Mouse (Mus musculus): ENCODE data around the gene Hcfc2. TPM values are rescaled to one million over a fixed set of nuclear protein-coding genes. Genes with fewer than 3 reads are reported as not detected.

Hcfc2 gene
- polyA plus RNA-seq, 1 experiment from 2014 or later: 34.0 TPM

DNA sequence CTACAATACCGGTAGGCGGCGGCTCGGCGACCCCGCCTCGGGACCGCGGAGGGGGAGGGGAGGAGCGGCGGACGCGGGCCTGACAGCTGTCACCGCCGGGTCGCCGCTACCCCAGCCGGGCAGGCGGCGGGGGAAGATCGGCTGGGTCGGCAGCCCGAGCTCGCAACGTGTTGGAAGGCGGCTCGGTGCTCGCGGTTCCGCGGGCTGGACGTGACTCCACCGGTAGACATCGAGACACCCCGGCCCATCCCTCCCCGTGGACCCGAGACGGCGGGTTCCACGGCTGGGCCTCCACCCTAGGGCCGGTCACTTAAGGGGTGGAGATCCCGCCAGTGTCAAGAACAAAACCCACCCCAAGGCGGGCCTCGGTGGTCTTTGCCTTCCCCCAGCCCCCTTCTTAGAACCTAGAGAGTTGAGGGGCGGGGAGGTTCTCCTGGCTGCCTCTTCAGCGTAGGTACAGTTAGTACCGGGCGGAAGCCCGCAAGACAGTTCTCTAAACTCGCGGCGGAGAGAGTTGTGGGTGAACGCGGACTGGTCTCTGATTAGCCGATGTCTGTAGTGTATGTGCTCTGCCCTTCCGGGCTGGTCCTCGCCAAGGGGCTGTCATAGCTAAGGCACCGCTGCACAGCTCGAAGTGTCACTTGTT lies 3.5 kb downstream of the Hcfc2 start:
- DNase-seq (ENCODE audit: low spot score): peak; percentile 63

DNA sequence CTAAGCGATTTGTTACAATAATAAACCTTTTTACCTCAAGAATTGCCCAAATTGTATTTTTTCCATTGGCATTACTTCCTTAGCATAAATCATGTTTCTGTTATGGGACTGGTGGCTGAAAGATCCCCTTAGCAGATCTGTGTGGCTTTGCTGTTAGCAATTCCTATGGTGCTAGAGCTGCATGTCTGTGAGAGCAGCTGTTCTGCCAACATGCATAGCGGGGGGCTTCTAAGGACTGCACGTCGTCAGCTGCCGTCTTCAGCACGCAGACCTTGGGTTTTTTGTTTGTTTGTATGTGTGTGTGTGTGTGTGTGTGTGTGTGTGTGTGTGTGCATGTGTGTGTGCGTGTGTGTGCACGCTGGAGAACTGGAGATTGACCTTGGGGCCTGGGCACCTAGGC lies 45.4 kb downstream of the Hcfc2 start:
- no peak for DNase-seq (ENCODE audit: low spot score)

GRCm38 (mm10) chr10:82741876-82742275 lies 45.9 kb downstream of the Hcfc2 start:
- DNase-seq (ENCODE audit: low spot score): no peak

GRCm38 (mm10) chr10:82742578-82742977 lies 46.6 kb downstream of the Hcfc2 start:
- no peak for DNase-seq (ENCODE audit: low spot score)

GRCm38 (mm10) chr10:82744296-82744695 lies 48.3 kb downstream of the Hcfc2 start:
- no peak for DNase-seq (ENCODE audit: low spot score)

DNA sequence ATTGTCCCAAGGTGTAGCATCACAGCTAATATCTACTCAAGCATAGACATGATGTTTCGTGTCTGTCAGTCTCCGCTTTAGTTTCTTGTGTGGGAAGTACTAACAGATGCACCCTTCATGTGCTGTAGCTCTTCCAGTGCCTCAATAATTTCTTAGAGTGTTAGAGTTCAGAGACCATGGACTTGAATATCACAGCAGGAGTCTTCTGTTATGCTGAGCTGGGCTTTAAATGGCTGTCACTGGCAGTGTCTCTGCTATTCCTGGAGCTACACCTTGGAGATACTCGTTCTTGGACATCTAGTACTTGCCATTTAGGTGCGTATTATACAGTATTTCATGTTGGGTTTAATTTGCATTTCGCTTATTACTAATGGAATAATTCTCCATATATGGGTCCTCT lies 49.3 kb downstream of the Hcfc2 start:
- DNase-seq (ENCODE audit: low spot score): no peak

DNA sequence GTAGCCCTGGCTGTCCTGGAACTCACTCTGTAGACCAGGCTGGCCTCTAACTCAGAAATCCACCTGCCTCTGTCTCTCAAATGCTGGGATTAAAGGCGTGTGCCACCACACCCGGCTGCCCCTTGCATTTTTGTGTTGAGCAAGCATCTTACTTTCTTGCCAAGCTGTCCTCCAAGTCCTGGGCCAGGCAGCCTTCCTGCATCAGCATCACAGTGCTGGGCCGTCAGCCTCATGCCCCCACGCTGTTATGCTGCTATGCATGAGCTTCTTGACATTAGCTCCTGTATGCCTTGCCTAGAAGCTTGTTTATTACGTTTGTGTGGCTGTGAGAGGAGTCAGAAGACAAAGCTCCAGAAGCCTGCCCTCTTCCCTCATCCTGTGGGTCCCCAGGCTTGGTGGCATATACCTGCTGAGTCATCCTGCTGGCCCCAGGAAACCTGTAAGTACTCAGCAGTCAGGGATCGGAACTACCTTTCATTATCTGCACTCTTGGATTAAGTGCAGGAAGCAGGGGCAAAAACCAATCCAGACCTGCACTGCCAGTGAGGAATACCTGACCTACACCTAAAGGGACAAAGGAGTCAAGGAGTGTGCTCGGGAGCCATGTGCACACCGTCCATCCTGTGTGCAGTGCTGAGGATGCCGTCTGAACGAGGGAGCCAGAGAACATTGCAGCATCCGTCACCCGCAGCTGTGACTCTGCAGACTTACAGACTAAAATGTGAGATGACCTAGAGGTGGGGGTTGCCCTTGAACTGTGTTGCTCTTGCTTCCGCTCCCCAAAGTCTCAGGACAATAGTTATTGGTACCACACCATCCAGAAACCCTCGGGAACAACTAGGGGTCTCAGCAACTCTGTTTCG lies 51.3 kb downstream of the Hcfc2 start:
- DNase-seq (ENCODE audit: low spot score): no peak

GRCm38 (mm10) chr10:82750778-82751177 lies 54.8 kb downstream of the Hcfc2 start:
- DNase-seq (ENCODE audit: low spot score): no peak

- no peak for DNase-seq (ENCODE audit: low spot score)
Observed at GRCm38 (mm10) chr10:82752921-82753320, 57.0 kb downstream of the Hcfc2 start.

GRCm38 (mm10) chr10:82754642-82755041 lies 58.7 kb downstream of the Hcfc2 start:
- DNase-seq (ENCODE audit: low spot score): no peak

GRCm38 (mm10) chr10:82755213-82755890 lies 59.4 kb downstream of the Hcfc2 start:
- DNase-seq (ENCODE audit: low spot score): no peak

- DNase-seq (ENCODE audit: low spot score): no peak
Observed at GRCm38 (mm10) chr10:82756466-82756865, 60.5 kb downstream of the Hcfc2 start.

- DNase-seq (ENCODE audit: low spot score): no peak
Observed at GRCm38 (mm10) chr10:82757341-82757740, 61.4 kb downstream of the Hcfc2 start.

GRCm38 (mm10) chr10:82758368-82758767 lies 62.4 kb downstream of the Hcfc2 start:
- DNase-seq (ENCODE audit: low spot score): no peak

DNA sequence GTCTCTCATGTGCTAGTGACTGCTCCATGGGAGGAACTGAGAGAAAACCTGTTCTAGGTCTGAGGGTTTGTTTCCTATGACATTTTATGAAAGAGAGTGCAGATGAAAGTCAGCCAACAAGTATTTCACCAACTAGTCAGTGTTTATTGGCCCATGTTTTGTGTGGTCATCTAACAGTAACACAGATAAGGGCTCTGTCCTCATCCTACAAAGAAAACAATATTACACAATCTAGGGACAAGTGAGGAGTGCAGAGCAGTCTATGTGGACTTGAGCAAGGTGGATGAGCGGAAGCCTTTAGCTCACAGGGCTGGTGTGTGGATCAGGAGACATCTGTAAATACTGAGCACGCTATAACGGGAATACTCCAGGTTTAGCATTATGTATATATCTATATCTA lies 62.9 kb downstream of the Hcfc2 start:
- DNase-seq (ENCODE audit: low spot score): no peak

DNA sequence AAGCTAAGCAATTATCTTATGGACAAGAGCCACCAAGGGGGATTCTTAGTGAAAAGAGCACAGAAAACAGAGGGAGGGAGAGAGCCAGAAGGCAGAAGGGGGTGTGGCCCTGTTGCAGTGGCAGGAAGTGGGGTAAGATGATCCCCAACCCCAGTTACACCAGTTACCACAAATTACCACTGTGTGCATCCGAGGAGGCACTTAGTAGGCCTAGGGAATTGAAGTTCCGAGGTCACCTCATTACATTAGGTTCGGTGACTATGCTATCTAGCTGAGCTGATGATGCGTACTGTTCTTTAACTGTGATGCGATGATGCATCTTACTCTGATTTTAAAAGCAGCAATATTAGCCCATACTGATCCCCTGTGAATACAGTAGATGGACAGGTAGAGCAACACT lies 63.7 kb downstream of the Hcfc2 start:
- no peak for DNase-seq (ENCODE audit: low spot score)

DNA sequence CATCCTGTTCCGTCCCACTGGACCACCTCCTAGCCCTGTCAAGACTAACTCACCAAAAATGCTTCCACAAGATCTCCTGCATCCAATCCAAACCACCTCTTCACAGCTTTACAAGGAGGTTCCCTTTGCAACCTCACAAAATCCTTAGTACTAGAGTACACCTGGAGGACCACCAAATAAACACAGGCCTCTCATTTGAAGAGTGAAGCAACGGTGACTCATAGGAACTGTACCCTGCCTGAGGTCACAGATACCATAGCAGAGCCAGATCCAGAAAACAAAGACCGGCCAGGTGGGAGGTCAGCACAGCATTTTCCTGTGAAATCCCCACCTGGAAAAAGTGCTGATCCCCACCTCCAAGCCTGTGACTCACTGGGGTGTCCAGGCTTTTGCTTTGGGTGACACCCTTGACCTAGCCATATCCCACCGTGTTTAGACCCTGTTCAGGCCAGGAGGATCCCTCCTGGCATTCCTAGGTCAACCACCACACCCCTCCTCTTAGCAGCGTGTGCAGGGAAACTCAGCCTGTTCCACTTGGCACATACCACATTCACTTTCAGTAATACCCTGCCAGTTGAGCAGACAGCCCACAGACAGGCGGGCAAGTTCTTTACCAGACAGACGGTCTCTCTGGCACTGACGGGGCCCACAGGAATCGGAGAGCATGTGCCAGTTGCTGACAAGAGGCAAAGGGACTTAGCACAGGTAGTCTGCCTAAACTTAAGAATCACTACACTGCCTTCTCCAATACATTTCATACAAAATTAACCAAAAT lies 65.3 kb downstream of the Hcfc2 start:
- DNase-seq (ENCODE audit: low spot score): no peak

GRCm38 (mm10) chr10:82762756-82763681 lies 67.1 kb downstream of the Hcfc2 start:
- peak; percentile 57 for DNase-seq (ENCODE audit: low spot score)

DNA sequence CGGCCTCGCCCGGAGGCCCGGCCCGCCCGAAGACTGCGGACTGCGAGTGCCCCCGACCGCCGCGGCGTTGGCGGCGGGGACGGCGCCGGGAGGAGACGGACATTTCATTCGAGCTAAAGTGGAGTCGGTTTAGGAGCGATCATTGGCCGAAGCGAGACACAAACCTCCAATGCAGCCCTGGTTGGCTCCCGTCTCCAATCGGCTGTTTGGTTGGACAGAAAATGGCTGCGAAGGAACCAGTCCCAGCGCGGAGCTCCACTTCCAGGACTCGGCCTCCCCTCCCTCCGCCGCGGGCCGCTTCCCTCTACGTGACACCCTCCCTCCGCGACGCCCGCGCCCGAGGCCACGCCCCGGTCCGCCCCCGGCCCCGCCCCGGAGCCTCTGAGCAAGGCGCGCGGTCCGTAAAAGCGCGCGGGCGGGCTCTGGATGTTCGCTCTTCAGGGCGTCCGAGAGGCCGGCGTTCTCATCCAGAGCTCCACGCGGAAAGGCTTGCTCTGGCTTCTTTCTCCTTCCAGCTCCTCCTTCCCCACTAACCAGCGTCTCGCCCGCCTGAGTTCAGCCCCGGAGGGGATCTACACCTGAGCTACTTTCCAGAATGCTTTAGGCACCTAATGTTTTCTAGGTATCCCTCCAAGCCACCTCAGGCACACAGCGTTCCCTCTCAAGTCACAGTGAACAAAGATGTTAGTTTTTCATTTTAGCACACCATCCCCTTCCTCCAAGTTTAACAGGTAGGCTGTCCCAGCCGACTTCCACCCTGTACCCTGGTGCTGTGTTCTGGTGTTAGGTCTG lies 68.1 kb downstream of the Hcfc2 start, which contains the start of gene Nfyb:
Gene Nfyb, minus strand, starts transcription at position 305 of the 792 bp plus-strand sequence.
- peak; percentile 97 for DNase-seq (ENCODE audit: low spot score)

All from thymus, postnatal 0 days (tissue).